21 mouse cellular contexts compared by ENCODE assay signal in genomic region chr6:32894100-32894499, GRCm38 (mm10).
DNase-seq lines count a peak whose midpoint lies in the region; ATAC-seq and TF ChIP-seq lines count a peak whose summit lies in the region.
"Had no signal": no experiment of that assay in that cellular context is flagged by ENCODE, and none has a peak within 500 bp of the region (broad histone marks: within the 10 kb centered on the region; RNA-seq: fewer than 3 reads in every experiment).

No protein-coding gene starts in this region.

- H3K4me3 ChIP-seq in testis, adult 2 months (ENCODE audit: control insufficient read depth, low read depth, low read length) = peak overlapping the region; percentile 35
- H3K4me3 ChIP-seq in intestine, embryonic 16.5 days (ENCODE audit: low read length) = no peak overlapping the region
- H3K4me3 ChIP-seq in liver, embryonic 16.5 days (ENCODE audit: low read depth, low read length) = no peak overlapping the region
- H3K4me3 ChIP-seq: embryonic facial prominence, embryonic 13.5 days; forebrain, embryonic 12.5 days; heart, adult 2 months; heart, embryonic 15.5 days; hindbrain, embryonic 13.5 days had no signal

- no peak overlapping the region for H3K9ac ChIP-seq in intestine, embryonic 16.5 days (ENCODE audit: low read depth, low read length)
- no peak overlapping the region for H3K9ac ChIP-seq in liver, embryonic 16.5 days (ENCODE audit: low read depth, low read length)
- H3K9ac ChIP-seq: embryonic facial prominence, embryonic 13.5 days; forebrain, embryonic 12.5 days; heart, embryonic 15.5 days; hindbrain, embryonic 13.5 days had no signal

- H3K4me1 ChIP-seq in testis, adult 2 months (ENCODE audit: control insufficient read depth, insufficient read depth, low read length) = no peaks in the 10 kb centered on the region
- no peaks in the 10 kb centered on the region for H3K4me1 ChIP-seq in intestine, embryonic 16.5 days (ENCODE audit: control insufficient read depth, insufficient read depth, low read length)
- no peaks in the 10 kb centered on the region; the same call in 1 of the 2 replicates for H3K4me1 ChIP-seq in liver, embryonic 16.5 days (ENCODE audit: control insufficient read depth, low read depth, low read length)
- H3K4me1 ChIP-seq: embryonic facial prominence, embryonic 13.5 days; forebrain, embryonic 12.5 days; heart, embryonic 15.5 days; hindbrain, embryonic 13.5 days had no signal

- no peak for DNase-seq in testis, postnatal 14 days (ENCODE audit: low spot score)
- no peak for DNase-seq in layer of hippocampus, postnatal 14 days (ENCODE audit: low spot score in 2 of 2)
- DNase-seq: adrenal gland, adult 2 months; adrenal gland, postnatal 25 days; cerebellum, adult 11-12 months; cerebellum, adult 9-10 months; cerebellum, postnatal 25 days; gastrocnemius, postnatal 10 days; heart, adult 2 months; heart, postnatal 14 days had no signal

- H3K9me3 ChIP-seq in intestine, embryonic 16.5 days (ENCODE audit: control insufficient read depth, low read length) = no peaks in the 10 kb centered on the region
- H3K9me3 ChIP-seq in liver, embryonic 16.5 days (replicated peaks; ENCODE audit: control insufficient read depth, low read length) = no peaks in the 10 kb centered on the region
- H3K9me3 ChIP-seq: embryonic facial prominence, embryonic 13.5 days; forebrain, embryonic 12.5 days; heart, embryonic 15.5 days; hindbrain, embryonic 13.5 days had no signal

- H3K27me3 ChIP-seq in testis, adult 2 months (ENCODE audit: control insufficient read depth, insufficient read depth, low read length) = no peaks in the 10 kb centered on the region
- no peaks in the 10 kb centered on the region for H3K27me3 ChIP-seq in intestine, embryonic 16.5 days (replicated peaks; ENCODE audit: control insufficient read depth, insufficient read depth, low read length)
- H3K27me3 ChIP-seq in liver, embryonic 16.5 days (ENCODE audit: control insufficient read depth, insufficient read depth, low read depth, low read length) = no peaks in the 10 kb centered on the region
- H3K27me3 ChIP-seq: CH12.LX; embryonic facial prominence, embryonic 13.5 days; forebrain, embryonic 12.5 days; heart, embryonic 15.5 days; hindbrain, embryonic 13.5 days had no signal

- TF ChIP-seq POLR2A in testis, adult 2 months (IDR thresholded peaks at IDR 0.05; ENCODE audit: control insufficient read depth, low read depth, low read length) = no peak

- 62% methylated on average over 2 of the region's 2 CpGs for WGBS in intestine, embryonic 16.5 days
- WGBS in liver, embryonic 16.5 days (ENCODE audit: insufficient replicate concordance) = 41% methylated on average over 2 of the region's 2 CpGs

- no peak overlapping the region for H3K4me2 ChIP-seq in intestine, embryonic 16.5 days (ENCODE audit: low read depth, low read length)
- no peak overlapping the region for H3K4me2 ChIP-seq in liver, embryonic 16.5 days (ENCODE audit: low read depth, low read length)
- H3K4me2 ChIP-seq: embryonic facial prominence, embryonic 13.5 days; forebrain, embryonic 12.5 days; heart, embryonic 11.5 days; heart, embryonic 15.5 days; hindbrain, embryonic 13.5 days had no signal

- H3K27ac ChIP-seq in testis, adult 2 months (ENCODE audit: control insufficient read depth, insufficient read depth, low read depth, low read length) = no peak overlapping the region
- no peak overlapping the region; the same call in 1 of the 2 replicates for H3K27ac ChIP-seq in intestine, embryonic 16.5 days (ENCODE audit: low read length)
- H3K27ac ChIP-seq in liver, embryonic 16.5 days (ENCODE audit: low read length) = no peak overlapping the region
- H3K27ac ChIP-seq: embryonic facial prominence, embryonic 13.5 days; forebrain, embryonic 12.5 days; heart, adult 2 months; heart, embryonic 15.5 days; hindbrain, embryonic 13.5 days had no signal

- ATAC-seq in intestine, embryonic 16.5 days = peak; percentile 89
- peak; percentile 51 for ATAC-seq in liver, embryonic 16.5 days (ENCODE audit: low read depth)
- no peak for ATAC-seq in granulocyte monocyte progenitor cell, adult 5-6 weeks (replicated peaks; ENCODE audit: poor library complexity, severe bottlenecking)
- ATAC-seq: forebrain, embryonic 16.5 days had no signal

- no peak for TF ChIP-seq CTCF in testis, adult 2 months (IDR thresholded peaks at IDR 0.05; ENCODE audit: control insufficient read depth, insufficient read depth, insufficient replicate concordance, low read depth, low read length)

- no peaks in the 10 kb centered on the region for H3K36me3 ChIP-seq in testis, adult 2 months (ENCODE audit: control insufficient read depth, insufficient read depth, low read length)
- H3K36me3 ChIP-seq in intestine, embryonic 16.5 days (ENCODE audit: control insufficient read depth, insufficient read depth, low read length) = no peaks in the 10 kb centered on the region
- H3K36me3 ChIP-seq in liver, embryonic 16.5 days (ENCODE audit: control insufficient read depth, insufficient read depth) = no peaks in the 10 kb centered on the region
- H3K36me3 ChIP-seq: embryonic facial prominence, embryonic 13.5 days; forebrain, embryonic 12.5 days; heart, embryonic 15.5 days; hindbrain, embryonic 13.5 days had no signal
